Mouse (Mus musculus) c-Kit-positive CD71-positive TER-119-negative erythroid progenitor cells, embryonic 14.5 days (primary cell): ENCODE results near the gene Clstn1.

Source experiments
- DNase-seq: peaks from one replicate; pipeline ENCODE4 v3.0.0-alpha.2; 2013; ENCODE audit warnings: low read depth

Clstn1 gene

DNA sequence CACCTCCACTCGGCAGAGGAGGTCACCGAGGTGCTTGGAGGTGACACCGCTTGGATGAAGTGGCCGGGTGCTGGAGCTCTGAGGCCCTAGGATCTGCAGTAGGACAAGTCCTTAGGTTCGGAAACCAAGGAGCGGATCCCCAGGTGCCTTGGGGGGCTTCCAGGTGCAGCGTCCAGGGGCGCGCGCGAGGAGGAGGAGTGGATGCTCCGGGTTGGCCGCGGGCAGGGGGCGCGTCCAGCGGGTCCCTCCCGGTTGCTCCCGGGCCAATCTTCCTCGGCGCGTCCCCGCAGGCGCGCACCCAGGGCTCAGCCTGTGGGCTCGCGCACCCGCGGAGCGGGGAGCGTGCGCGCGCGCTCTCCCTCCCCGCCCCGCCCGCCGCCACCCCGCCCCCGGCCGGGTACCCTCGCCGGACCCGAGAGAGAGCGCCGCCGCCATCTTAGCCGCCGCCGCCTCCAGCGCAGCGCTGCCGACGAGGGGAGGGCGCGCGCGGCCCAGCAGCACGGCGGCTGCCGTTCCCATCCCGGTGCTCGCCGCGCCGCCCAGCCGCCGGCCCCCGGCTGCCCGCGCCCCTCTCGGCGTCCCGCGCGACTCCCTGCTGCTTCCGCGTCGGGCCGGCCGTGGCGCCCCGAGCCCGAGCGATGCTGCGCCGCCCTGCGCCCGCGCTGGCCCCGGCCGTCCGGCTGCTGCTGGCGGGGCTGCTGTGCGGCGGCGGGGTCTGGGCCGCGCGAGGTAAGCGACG lies at the start of gene Clstn1:
Gene Clstn1, plus strand, starts transcription at position 425 of the 739 bp plus-strand sequence.
- DNase-seq: no peak

DNA sequence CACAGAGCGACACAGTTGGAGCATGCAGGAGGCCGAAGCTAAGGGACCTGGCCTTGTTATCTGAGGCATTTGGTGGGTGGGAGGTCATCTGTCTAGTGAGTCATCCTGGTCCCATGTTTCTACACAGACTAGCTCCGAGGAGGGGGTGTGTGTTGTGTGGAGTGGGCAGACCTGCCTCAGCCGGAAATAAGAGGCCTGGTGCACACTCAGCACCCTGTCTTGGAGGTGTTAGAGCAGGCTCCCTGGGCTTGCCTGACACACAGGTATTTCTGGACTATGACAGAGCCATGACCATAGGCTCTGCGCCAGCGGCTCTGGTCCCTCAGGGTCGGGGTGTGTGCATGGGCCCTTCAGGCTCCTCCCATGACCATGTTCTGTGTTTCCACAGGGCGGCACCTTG lies 46.8 kb upstream of the Clstn1 start:
- DNase-seq: no peak

GRCm38 (mm10) chr4:149541935-149542334 lies 44.3 kb upstream of the Clstn1 start:
- DNase-seq: no peak

- no peak for DNase-seq
Measured at GRCm38 (mm10) chr4:149542431-149542830, 43.8 kb upstream of the Clstn1 start.

DNA sequence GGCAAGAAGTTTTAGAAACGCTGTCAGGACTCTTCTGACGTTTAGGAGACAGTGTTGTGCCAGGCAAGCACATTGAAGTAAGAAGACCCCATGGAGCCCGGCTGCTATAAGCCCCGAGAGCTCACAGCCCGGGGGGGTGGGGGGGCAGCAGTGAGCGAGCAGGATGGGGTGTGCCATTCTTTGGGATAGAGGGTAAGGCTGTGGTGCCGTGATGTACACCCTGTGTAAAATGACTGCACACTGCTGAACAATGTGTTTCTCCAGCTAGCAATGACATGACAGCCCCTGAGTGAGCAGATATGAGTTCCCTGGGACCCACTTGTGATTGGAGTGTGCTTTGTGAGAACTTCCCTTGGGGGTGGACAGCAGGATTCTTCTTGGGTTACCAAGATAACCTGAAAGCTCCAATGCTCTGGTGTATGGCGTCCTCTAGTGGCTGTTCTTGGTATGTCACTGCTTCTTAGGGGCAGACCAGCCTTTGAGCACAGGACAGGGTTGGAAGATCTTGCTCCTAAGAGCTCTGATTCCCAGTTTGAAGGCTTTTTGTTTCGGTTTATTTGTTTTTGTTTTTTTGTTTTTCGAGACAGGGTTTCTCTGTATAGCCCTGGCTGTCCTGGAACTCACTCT lies 43.2 kb upstream of the Clstn1 start:
- peak; percentile 84 for DNase-seq

DNA sequence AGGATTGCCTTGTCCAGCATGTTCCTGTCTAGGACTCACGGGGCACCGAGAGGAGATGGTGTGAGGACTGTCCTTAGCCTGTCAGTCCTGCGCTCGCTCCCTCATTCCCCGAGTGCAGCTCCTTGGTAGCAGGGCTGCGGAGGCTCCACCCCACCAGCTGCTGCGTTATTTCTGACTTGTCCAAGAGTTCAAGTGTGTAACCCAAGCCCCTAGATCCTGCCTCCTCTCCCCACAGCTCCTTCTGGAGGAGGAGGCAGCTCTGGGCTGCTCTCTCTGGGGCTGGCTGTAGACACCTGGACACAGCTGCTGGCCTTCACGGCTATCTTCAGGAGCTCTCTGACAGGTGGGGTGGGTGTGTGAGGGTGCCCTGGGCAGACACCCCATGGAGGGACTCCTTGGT lies 41.4 kb upstream of the Clstn1 start:
- DNase-seq: no peak

- peak; percentile 46 for DNase-seq
Measured at GRCm38 (mm10) chr4:149546797-149547444, 39.3 kb upstream of the Clstn1 start.

GRCm38 (mm10) chr4:149547523-149547922 lies 38.7 kb upstream of the Clstn1 start:
- DNase-seq: no peak

GRCm38 (mm10) chr4:149549221-149549925 lies 36.9 kb upstream of the Clstn1 start:
- DNase-seq: peak; percentile 70

DNA sequence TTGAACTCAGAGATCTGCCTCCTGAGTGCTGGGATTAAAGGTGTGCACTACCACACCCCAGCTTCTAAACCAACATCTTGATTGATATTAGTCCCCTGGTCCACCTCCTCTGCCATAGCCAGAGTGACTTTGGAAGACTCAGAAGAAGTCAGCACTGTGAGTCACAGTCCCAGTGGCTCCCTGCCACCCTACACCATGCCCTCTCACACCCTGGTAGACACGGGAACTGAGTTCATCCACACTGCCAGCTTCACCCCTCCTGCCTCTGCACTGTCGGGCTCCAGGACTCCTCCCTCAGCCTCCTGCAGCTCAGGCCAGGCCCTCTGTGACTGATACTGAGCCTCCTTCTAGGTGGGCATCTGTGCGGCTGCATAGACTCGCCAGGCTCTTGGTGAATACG lies 35.4 kb upstream of the Clstn1 start:
- DNase-seq: no peak

DNA sequence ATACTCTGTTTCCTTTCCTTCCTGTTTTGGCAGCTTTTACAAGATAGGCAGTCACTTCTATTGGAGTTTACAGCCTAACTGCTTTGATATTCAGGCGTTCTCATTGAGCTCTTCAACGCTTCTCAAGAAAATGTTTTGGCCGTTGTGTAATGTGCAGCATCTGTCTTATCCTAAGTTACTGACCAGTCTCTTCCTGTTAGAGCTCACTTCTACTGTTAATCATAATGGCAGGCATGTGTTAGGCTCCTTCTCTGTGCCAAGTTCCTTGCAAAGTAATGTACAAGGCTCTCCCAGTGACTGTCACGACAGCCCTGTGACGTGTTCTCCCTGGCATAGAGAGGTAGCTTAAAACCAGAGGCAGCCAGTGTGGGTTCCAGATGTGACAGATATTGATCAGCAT lies 34.6 kb upstream of the Clstn1 start:
- DNase-seq: no peak

- no peak for DNase-seq
Measured at GRCm38 (mm10) chr4:149553834-149554233, 32.4 kb upstream of the Clstn1 start.

DNA sequence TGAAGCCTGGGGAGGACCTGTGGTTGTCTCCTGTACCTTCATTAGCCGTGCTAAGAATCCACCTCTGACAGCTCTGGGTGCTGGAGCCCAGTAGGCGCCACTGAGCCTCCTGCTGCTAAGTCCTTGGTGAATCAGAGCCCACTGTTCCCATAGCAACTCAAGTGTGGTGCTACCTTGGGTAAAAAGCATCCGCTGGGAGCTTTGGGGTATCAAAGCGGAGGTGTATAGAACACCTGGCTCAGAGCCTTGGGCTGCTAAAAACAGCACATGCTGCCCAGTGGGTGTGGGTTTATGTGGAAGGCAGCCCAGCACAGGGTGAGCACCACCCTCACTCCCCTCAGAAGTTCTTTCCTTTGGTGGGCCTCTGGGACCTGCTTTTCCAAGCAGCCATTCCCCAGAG lies 30.2 kb upstream of the Clstn1 start:
- DNase-seq: no peak

- DNase-seq: no peak
Measured at GRCm38 (mm10) chr4:149557905-149558304, 28.4 kb upstream of the Clstn1 start.

DNA sequence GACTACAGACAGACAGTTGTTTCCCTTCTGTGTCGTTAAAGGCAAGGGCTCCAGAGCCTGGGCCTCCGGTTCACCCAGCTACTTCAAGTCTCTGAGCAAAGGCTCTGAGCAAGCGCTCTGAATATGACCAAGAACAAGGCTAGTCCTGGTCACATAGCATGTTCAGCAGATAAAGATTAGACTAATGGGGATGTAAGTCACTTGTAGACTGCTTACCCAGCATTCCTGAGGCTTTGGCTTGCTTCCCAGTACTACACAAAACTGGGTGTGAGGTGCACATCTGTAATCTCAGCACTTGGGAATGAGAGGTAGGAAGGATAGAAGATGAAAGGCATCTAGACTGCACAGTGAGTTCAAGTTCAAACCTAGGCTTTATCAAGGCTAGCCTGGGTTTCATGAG lies 27.9 kb upstream of the Clstn1 start:
- no peak for DNase-seq

- no peak for DNase-seq
Measured at GRCm38 (mm10) chr4:149561392-149561791, 24.9 kb upstream of the Clstn1 start.

DNA sequence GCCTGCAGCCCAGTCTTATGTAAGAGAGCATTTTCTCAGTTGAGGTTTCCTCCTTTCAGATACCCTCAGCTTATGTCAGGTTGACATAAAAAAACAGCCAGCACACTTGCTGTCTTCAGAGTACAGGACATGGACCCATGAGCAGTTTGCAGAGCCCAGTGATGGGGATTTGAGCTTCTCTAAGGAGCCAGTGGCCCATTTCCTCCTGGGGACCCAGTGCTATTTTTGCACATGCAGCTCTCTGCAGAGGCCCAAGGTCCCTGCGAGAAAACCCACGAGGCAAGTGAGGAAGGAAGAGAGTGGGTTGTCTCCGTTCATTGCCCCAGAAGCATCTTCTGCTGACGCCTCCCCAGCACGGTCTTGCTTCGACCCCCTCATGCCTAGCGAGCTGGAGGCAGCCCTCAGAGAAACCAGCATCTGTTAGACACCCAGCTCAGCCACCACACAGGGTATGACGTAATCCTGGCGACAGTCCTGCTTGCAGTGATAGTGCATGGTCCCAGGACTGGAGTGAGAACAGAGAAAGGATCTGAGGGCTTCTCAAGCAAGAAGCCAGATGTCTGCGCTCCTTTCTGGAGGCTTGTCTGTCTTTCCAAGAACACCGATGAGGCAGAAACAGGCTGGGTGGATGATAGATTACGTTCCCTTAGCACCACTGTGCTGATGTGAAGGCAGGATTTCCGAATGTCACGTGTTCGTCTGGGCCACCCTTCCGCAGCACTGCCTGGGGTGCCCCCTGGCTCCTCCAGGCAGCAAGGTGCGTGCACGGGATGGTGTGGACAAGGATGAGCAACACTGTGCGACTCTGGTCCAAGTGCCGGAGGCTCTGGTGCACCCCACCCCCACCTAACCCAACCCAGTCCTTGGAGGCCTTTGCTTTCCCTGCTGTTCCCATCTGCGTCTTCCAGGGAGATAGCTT lies 24.0 kb upstream of the Clstn1 start:
- no peak for DNase-seq

GRCm38 (mm10) chr4:149562905-149563347 lies 23.3 kb upstream of the Clstn1 start:
- no peak for DNase-seq

GRCm38 (mm10) chr4:149563941-149564361 lies 22.3 kb upstream of the Clstn1 start:
- no peak for DNase-seq

DNA sequence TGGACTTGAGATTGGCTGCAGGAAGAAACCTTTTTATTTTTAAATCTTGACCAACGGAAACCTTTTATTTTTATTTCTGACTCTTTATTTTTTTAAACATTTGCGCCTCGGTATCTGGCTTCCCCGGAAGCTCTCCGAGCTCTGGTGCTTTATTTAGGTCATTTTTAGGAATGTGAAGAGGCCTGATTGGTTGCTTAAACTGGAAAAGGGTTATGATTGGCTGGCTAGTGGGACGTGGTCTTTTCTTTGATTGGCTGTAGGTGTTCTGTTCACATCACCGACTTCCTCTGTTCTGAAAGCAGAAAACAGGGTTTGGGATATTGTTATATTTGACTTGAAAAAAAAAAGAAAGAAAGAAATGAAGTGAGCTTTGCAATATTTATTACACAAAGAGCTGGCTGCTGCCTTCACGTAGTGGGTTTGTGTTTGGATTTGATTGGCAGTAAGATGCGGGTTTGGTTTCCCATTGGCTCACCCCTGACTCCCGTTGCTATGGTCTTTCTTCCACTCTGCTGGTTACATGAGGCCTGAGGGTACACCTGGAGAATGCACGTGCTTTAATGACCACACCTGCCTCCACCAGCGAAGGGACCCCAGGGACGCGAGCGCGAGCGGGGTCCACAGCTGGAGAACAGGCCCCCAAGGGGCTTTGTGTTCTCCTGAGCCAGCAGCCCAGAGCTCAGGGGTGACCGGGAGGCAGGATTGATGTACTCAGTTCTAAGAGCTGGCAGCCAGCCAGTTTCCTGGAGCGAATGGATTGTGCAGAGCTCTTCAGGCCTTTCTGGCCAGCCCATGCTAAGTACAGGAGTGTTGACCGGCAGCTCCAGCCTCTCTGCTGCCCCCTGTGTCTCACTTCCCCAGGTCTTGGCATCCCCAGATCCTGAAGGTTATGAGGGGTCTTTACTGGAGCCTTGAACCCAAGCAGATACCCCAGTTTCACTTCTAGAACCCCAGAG lies 21.5 kb upstream of the Clstn1 start:
- no peak for DNase-seq
